ENCODE assay signal across 8 mouse cellular contexts in genomic region chr17:75550771-75551413, GRCm38 (mm10). TPM values are rescaled to one million over a fixed set of nuclear protein-coding genes. Genes with fewer than 3 reads are reported as not detected.
A peak's percentile ranks its signal among the peaks of the same experiment; 100 is the strongest.
DNase-seq lines count a peak whose midpoint lies in the region; ATAC-seq lines count a peak whose summit lies in the region.

No protein-coding gene starts in this region.

- WGBS in embryonic facial prominence, embryonic 12.5 days, result 41% methylated on average over 11 of the region's 11 CpGs
- WGBS in kidney, embryonic 14.5 days, result 38% methylated on average over 11 of the region's 11 CpGs
- WGBS in midbrain, embryonic 11.5 days, result 44% methylated on average over 11 of the region's 11 CpGs

- peaks cover 9% of the 10 kb centered on the region; the same call in 1 of the 2 replicates for H3K4me1 ChIP-seq in embryonic facial prominence, embryonic 12.5 days
- peaks cover 4% of the 10 kb centered on the region; the same call in 1 of the 2 replicates for H3K4me1 ChIP-seq in kidney, embryonic 14.5 days (ENCODE audit: control insufficient read depth, insufficient read depth, low read length)
- H3K4me1 ChIP-seq in midbrain, embryonic 11.5 days (ENCODE audit: control insufficient read depth, insufficient read depth, low read length), result no peaks in the 10 kb centered on the region; the same call in 1 of the 2 replicates

- no peak for ATAC-seq in embryonic facial prominence, embryonic 12.5 days (ENCODE audit: insufficient number of reproducible peaks, insufficient read depth, low FRiP score, low TSS enrichment)
- peak; percentile 6; the same call in 1 of the 2 replicates for ATAC-seq in kidney, embryonic 14.5 days (ENCODE audit: low FRiP score, low TSS enrichment)
- ATAC-seq in midbrain, embryonic 11.5 days (ENCODE audit: low FRiP score), result peak; percentile 3; the same call in 1 of the 2 replicates

- H3K9me3 ChIP-seq in embryonic facial prominence, embryonic 12.5 days, result no peaks in the 10 kb centered on the region
- H3K9me3 ChIP-seq in kidney, embryonic 14.5 days (ENCODE audit: control insufficient read depth, low read length), result no peaks in the 10 kb centered on the region
- H3K9me3 ChIP-seq in midbrain, embryonic 11.5 days (ENCODE audit: control insufficient read depth, low read length), result no peaks in the 10 kb centered on the region

- peak overlapping the region; percentile 87 for H3K4me3 ChIP-seq in embryonic facial prominence, embryonic 12.5 days
- H3K4me3 ChIP-seq in kidney, embryonic 14.5 days (ENCODE audit: low read length), result peak overlapping the region; percentile 72
- H3K4me3 ChIP-seq in midbrain, embryonic 11.5 days (ENCODE audit: low read depth, low read length), result peak overlapping the region; percentile 74

- no peak overlapping the region for H3K27ac ChIP-seq in embryonic facial prominence, embryonic 12.5 days
- H3K27ac ChIP-seq in kidney, embryonic 14.5 days (ENCODE audit: low read depth, low read length), result no peak overlapping the region
- no peak overlapping the region for H3K27ac ChIP-seq in midbrain, embryonic 11.5 days (ENCODE audit: low read depth, low read length)

- peak; percentile 33 for DNase-seq in adrenal gland, postnatal 14 days
- no peak for DNase-seq in adrenal gland, postnatal 25 days
- peak; percentile 32 for DNase-seq in 3T3-L1 (ENCODE audit: low read depth, low spot score)
- peak; percentile 91 for DNase-seq in midbrain, embryonic 11.5 days (ENCODE audit: low spot score, missing footprints)
- DNase-seq in thymus, postnatal 36 days, result peak; percentile 11 to 33
- no peak for DNase-seq in ovary, postnatal 36 days (ENCODE audit: low spot score)

- H3K27me3 ChIP-seq in embryonic facial prominence, embryonic 12.5 days, result no peaks in the 10 kb centered on the region
- no peaks in the 10 kb centered on the region for H3K27me3 ChIP-seq in kidney, embryonic 14.5 days (ENCODE audit: control insufficient read depth, insufficient read depth, low read length)
- no peaks in the 10 kb centered on the region for H3K27me3 ChIP-seq in midbrain, embryonic 11.5 days (ENCODE audit: control insufficient read depth, insufficient read depth, low read length)

- peaks cover 5% of the 10 kb centered on the region; the same call in 1 of the 2 replicates for H3K36me3 ChIP-seq in embryonic facial prominence, embryonic 12.5 days
- peaks cover 9% of the 10 kb centered on the region; the same call in 1 of the 2 replicates for H3K36me3 ChIP-seq in kidney, embryonic 14.5 days (ENCODE audit: control insufficient read depth, insufficient read depth, low read length)
- no peaks in the 10 kb centered on the region for H3K36me3 ChIP-seq in midbrain, embryonic 11.5 days (ENCODE audit: control insufficient read depth, insufficient read depth, low read length)

- H3K9ac ChIP-seq in embryonic facial prominence, embryonic 12.5 days, result peak overlapping the region; percentile 78
- peak overlapping the region; percentile 64; the same call in 1 of the 2 replicates for H3K9ac ChIP-seq in kidney, embryonic 14.5 days (ENCODE audit: low read depth, low read length)
- H3K9ac ChIP-seq in midbrain, embryonic 11.5 days (ENCODE audit: low read length), result peak overlapping the region; percentile 81

- H3K4me2 ChIP-seq in embryonic facial prominence, embryonic 12.5 days (replicated peaks), result peak overlapping the region; percentile 77
- H3K4me2 ChIP-seq in kidney, embryonic 14.5 days (replicated peaks; ENCODE audit: low read depth, low read length), result peak overlapping the region; percentile 67
- peak overlapping the region; percentile 57 for H3K4me2 ChIP-seq in midbrain, embryonic 11.5 days

RNA-seq across cellular contexts. Expression of gene Fam98a, which starts 0.9 kb away (rescaled TPM):
- total RNA-seq in adrenal gland, postnatal 14 days (2021), result 28.4 and 32.3 TPM in 2 replicates
- 31.3 and 31.4 TPM in 2 replicates for total RNA-seq in adrenal gland, postnatal 25 days (2021)
- polyA plus RNA-seq in embryonic facial prominence, embryonic 12.5 days (2016; fragmentation: Nextera tagmentation; extraction: Ambion mirVana), result 25.7 and 29.5 TPM in 2 replicates
- 8.6 and 9.7 TPM in 2 replicates for polyA plus RNA-seq in kidney, embryonic 14.5 days (2014; fragmentation: Nextera tagmentation; extraction: Ambion mirVana)
- polyA plus RNA-seq in midbrain, embryonic 11.5 days (2014; fragmentation: Nextera tagmentation; extraction: Ambion mirVana), result 8.7 and 9.1 TPM in 2 replicates

Comparison
In these comparisons a context has a peak if more than half of its experiments do, and no peak if none do; other contexts are left out.
1. DNase-seq: peak in adrenal gland, postnatal 14 days (single experiment), 3T3-L1 (single experiment), midbrain, embryonic 11.5 days (single experiment) and thymus, postnatal 36 days (2 of 2); none in adrenal gland, postnatal 25 days (single experiment) and ovary, postnatal 36 days (single experiment).
2. Peak in every context shown above with its lines, with median percentiles within 50 percentile points of each other: H3K4me2 ChIP-seq, H3K4me3 ChIP-seq and H3K9ac ChIP-seq.